Mouse (Mus musculus): ENCODE measurements around the gene Ptms. TPM values are rescaled to one million over a fixed set of nuclear protein-coding genes. Genes with fewer than 3 reads are reported as not detected.

Gene Ptms
- polyA plus RNA-seq (2015; fragmentation: Nextera tagmentation; extraction: Ambion mirVana) = 609 and 678 TPM in 2 replicates

DNA sequence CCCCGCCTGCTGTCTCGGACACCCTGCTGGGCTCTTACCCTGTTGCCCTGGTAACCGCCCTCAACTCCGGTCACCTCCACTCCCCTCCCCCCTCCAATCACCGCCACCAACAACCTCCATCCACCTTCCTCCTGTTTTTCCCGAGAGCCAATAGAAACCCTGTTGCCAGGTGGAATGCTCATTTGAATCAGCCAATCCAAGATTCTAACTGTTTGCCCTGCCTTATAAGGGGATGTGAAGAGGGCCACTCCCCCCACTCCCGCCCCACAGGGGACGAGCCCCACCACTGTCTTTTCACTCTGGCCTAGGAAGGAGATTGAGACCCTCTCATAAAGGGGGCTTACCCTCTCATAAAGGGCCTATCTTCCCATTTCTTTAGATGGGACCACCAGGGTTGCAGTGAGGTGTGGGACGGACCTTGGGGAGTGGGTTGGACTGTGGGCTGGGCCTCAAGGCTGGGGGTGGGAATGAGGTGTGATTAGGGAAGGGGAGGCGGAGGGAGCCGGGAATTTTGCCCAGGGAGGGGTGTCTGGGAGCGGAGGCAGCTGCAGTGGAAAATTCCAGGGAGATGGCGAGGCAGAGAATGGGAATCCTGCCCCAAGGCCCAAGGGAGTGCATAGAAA is at the start of gene Ptms:
TSS of gene Ptms (minus strand) at position 409 of the 623 bp plus-strand sequence.
- ATAC-seq = peak; percentile 90
- WGBS = 3% methylated on average over 13 of the region's 13 CpGs
- H3K4me2 ChIP-seq (ENCODE audit: low read length) = peak within 1 kb of the TSS; percentile 97

DNA sequence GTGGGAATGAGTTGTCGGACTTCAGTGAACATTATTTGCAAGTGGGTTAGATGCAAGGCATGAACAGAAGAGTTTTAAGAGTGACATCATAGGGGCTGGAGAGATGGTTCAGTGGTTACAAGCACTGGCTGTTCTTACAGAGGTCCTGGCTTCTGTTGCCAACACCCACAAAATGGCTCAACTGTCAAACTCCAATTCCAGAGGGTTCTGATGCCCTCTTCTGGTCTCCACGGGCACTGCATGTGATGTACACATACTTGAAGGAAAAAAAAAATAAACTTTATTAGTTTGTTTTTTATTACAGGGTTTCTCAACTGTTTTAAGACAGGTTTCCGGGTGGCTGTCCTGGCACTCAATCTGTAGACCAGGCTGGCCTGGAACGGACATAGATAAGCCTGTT is 47.9 kb upstream of the Ptms start:
- Histone ChIP-seq H3K27me3 (replicated peaks; ENCODE audit: control insufficient read depth, insufficient read depth, low read length) (no peaks in the 10 kb centered on the region), H3K4me2 (ENCODE audit: low read length) (no peak overlapping the region), H3K4me1 (ENCODE audit: control insufficient read depth, insufficient read depth, low read depth, low read length) (peaks cover 14% of the 10 kb centered on the region), H3K4me3 (ENCODE audit: low read length) (no peak overlapping the region), H3K27ac (ENCODE audit: low read depth, low read length) (no peak overlapping the region), H3K9me3 (ENCODE audit: control insufficient read depth, low read length) (no peaks in the 10 kb centered on the region), H3K36me3 (ENCODE audit: control insufficient read depth, insufficient read depth, low read length) (no peaks in the 10 kb centered on the region), H3K9ac (ENCODE audit: low read depth, low read length) (no peak overlapping the region)
- WGBS = 74% methylated on average over 4 of the region's 4 CpGs
- ATAC-seq = no peak

More for the DNA sequence above, at the start of gene Ptms:
- Histone ChIP-seq H3K36me3 (ENCODE audit: control insufficient read depth, insufficient read depth, low read length) (no peaks in the 10 kb centered on the region), H3K9ac (ENCODE audit: low read depth, low read length) (peak within 1 kb of the TSS; percentile 58), H3K27me3 (replicated peaks; ENCODE audit: control insufficient read depth, insufficient read depth, low read length) (no peaks in the 10 kb centered on the region), H3K9me3 (ENCODE audit: control insufficient read depth, low read length) (no peaks in the 10 kb centered on the region), H3K27ac (ENCODE audit: low read depth, low read length) (peak within 1 kb of the TSS; percentile 100), H3K4me3 (ENCODE audit: low read length) (peak within 1 kb of the TSS; percentile 38), H3K4me1 (ENCODE audit: control insufficient read depth, insufficient read depth, low read depth, low read length) (peaks cover 31% of the 10 kb centered on the region)

DNA sequence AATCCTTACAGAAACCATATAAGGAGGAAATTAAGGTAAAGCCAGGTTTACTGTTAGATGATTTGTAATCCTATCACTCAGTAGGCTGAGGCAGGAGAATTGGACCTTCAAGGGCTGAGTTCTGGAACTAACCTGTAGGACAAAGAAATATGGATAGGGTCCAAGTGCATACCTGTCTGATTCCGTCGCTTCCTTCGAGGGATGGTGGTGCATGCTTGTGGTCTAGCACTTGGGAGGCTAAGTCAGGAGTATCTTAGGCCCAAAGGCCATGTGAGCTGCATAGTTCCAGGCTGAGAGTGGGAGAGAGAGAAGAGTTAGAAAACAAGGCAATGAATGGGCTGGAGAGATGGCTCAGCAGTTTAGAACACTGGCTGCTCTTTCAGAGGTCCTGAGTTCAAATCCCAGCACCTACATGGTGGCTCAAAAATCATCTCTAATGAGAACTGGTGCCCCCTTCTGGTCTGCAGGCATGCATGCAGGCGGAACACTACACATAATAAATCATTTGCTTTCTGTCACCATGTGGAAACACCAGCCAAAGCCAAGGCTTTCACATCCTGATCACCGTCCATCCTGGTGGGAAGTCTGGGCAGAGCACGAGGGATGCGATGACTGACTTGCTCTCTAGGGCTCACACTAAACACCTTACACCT is 46.7 kb upstream of the Ptms start:
- Histone ChIP-seq H3K4me2 (ENCODE audit: low read length) (peak overlapping the region; percentile 96), H3K27me3 (replicated peaks; ENCODE audit: control insufficient read depth, insufficient read depth, low read length) (no peaks in the 10 kb centered on the region), H3K36me3 (ENCODE audit: control insufficient read depth, insufficient read depth, low read length) (no peaks in the 10 kb centered on the region; the same call in 1 of the 2 replicates), H3K4me3 (ENCODE audit: low read length) (peak overlapping the region; percentile 58; the same call in 1 of the 2 replicates), H3K9ac (ENCODE audit: low read depth, low read length) (no peak overlapping the region), H3K9me3 (ENCODE audit: control insufficient read depth, low read length) (no peaks in the 10 kb centered on the region), H3K4me1 (ENCODE audit: control insufficient read depth, insufficient read depth, low read depth, low read length) (peaks cover 14% of the 10 kb centered on the region), H3K27ac (ENCODE audit: low read depth, low read length) (no peak overlapping the region)
- WGBS = 97% methylated on average over 7 of the region's 7 CpGs
- ATAC-seq = no peak

DNA sequence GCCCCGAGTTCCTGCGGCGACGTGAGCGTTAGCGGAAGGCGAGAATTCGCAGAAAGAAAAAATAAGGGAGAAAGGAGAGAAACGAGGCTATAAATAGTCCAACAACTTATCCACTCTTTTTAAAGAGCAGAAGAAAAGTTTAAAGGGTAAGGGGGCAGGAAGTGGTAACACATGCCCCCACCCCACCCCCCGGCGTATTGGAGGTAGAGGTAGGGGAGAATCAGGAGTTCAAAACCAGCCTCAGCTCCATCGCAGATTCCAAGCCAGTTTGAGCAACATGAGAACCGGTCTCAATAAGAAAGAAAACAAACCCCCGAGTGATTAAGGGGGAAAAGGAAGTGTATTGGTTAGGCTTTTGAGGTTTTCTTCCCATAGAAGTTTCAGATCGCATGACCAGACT is 45.8 kb upstream of the Ptms start:
- 14% methylated on average over 15 of the region's 15 CpGs for WGBS
- Histone ChIP-seq H3K4me1 (ENCODE audit: control insufficient read depth, insufficient read depth, low read depth, low read length) (peaks cover 14% of the 10 kb centered on the region), H3K36me3 (ENCODE audit: control insufficient read depth, insufficient read depth, low read length) (peaks cover 2% of the 10 kb centered on the region; the same call in 1 of the 2 replicates), H3K9ac (ENCODE audit: low read depth, low read length) (peak overlapping the region; percentile 89), H3K27me3 (replicated peaks; ENCODE audit: control insufficient read depth, insufficient read depth, low read length) (no peaks in the 10 kb centered on the region), H3K9me3 (ENCODE audit: control insufficient read depth, low read length) (no peaks in the 10 kb centered on the region), H3K4me2 (ENCODE audit: low read length) (peak overlapping the region; percentile 96), H3K27ac (ENCODE audit: low read depth, low read length) (peak overlapping the region; percentile 92), H3K4me3 (ENCODE audit: low read length) (peak overlapping the region; percentile 58)
- ATAC-seq = 0 out of 2 replicates have a peak, but pooled peaks have one; percentile 1

DNA sequence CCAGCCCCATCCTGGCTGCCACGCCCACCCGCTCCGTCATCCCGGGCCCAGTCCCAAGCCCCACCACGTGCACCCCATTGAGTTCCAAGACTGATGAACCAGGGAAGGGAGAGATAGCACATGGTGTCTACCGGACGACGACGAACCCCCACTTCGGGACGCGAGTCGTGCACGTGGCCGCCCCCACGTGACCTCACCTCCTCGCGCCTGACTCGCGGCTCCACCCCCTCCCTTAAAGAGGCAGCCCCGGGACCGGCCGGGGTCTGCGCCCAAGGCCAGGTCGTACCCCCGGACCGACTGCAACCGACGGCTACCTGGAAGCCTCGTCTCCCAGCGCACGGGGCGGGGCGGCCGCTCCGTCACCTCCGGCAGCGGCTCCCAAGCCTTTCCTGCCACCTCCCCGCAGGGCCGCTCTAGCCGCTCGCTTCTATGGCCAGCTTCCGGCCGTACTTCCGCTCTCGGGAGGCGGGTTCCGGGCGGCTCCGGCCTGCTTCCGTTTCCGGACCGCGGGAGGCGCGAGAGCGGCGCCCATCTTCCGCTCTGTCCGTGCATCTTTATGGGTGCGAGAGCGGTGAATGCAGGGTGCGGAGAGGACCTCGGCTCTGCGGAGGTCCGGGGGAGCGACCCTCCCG is 45.3 kb upstream of the Ptms start, which contains the start of gene Cops7a:
TSS of gene Cops7a (minus strand) at position 451 of the 632 bp plus-strand sequence.
- Histone ChIP-seq H3K27ac (ENCODE audit: low read depth, low read length) (peak within 1 kb of the TSS; percentile 92), H3K9ac (ENCODE audit: low read depth, low read length) (peak within 1 kb of the TSS; percentile 89), H3K4me2 (ENCODE audit: low read length) (peak within 1 kb of the TSS; percentile 96), H3K9me3 (ENCODE audit: control insufficient read depth, low read length) (no peaks in the 10 kb centered on the region), H3K36me3 (ENCODE audit: control insufficient read depth, insufficient read depth, low read length) (peaks cover 2% of the 10 kb centered on the region; the same call in 1 of the 2 replicates), H3K4me1 (ENCODE audit: control insufficient read depth, insufficient read depth, low read depth, low read length) (peaks cover 14% of the 10 kb centered on the region), H3K4me3 (ENCODE audit: low read length) (peak within 1 kb of the TSS; percentile 58), H3K27me3 (replicated peaks; ENCODE audit: control insufficient read depth, insufficient read depth, low read length) (no peaks in the 10 kb centered on the region)
- under 1% methylated on average over 57 of the region's 68 CpGs for WGBS
- ATAC-seq = peak; percentile 97

DNA sequence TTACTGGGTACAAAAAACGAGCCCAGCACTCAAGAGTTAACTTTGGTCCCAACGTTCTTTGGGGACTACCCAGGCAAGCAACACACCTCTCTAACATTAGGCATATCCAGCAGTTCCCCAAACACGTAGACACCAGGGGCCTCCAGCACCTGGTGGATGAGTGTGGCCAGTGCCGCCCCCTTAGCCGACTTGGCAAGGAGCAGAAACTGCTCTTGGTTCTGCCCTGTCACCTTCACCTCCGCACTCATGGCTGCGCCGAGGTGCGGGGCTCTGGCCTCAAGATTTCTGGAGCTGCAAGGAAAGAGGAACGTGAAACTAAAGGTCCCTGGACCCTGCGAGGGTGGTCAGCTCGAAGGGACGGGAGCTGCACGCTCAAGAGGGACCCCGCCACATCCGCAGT is 44.7 kb upstream of the Ptms start:
- 44% methylated on average over 16 of the region's 16 CpGs for WGBS
- Histone ChIP-seq H3K9me3 (ENCODE audit: control insufficient read depth, low read length) (no peaks in the 10 kb centered on the region), H3K4me1 (ENCODE audit: control insufficient read depth, insufficient read depth, low read depth, low read length) (peaks cover 14% of the 10 kb centered on the region), H3K27ac (ENCODE audit: low read depth, low read length) (peak overlapping the region; percentile 92), H3K4me2 (ENCODE audit: low read length) (peak overlapping the region; percentile 96), H3K4me3 (ENCODE audit: low read length) (peak overlapping the region; percentile 58), H3K36me3 (ENCODE audit: control insufficient read depth, insufficient read depth, low read length) (peaks cover 6% of the 10 kb centered on the region), H3K9ac (ENCODE audit: low read depth, low read length) (peak overlapping the region; percentile 89), H3K27me3 (replicated peaks; ENCODE audit: control insufficient read depth, insufficient read depth, low read length) (no peaks in the 10 kb centered on the region)
- ATAC-seq = peak; percentile 24; the same call in 1 of the 2 replicates

DNA sequence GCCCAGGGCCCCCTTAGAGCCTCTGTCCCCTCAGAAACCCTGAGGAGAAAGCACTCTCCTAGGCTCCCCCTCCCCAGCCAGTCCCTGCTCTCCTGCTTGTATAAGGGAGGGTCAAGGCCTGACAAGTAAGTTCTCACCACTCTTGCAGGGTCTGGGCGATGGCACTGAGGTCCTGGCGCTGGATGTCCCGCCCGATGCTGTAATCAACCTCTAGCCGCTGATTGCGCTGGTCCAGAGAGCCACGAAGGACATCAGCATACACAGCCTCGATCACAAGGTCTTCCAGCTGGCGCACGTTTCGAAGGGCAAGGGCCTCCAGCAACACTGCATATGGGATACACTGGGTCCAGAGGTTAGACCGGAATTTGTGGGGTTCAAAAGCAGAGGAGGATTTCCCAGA is 41.1 kb upstream of the Ptms start:
- Histone ChIP-seq H3K36me3 (ENCODE audit: control insufficient read depth, insufficient read depth, low read length) (peaks cover 25% of the 10 kb centered on the region), H3K4me2 (ENCODE audit: low read length) (no peak overlapping the region), H3K27me3 (replicated peaks; ENCODE audit: control insufficient read depth, insufficient read depth, low read length) (no peaks in the 10 kb centered on the region), H3K4me3 (ENCODE audit: low read length) (no peak overlapping the region), H3K27ac (ENCODE audit: low read depth, low read length) (no peak overlapping the region), H3K9ac (ENCODE audit: low read depth, low read length) (no peak overlapping the region; the same call in 1 of the 2 replicates), H3K9me3 (ENCODE audit: control insufficient read depth, low read length) (no peaks in the 10 kb centered on the region), H3K4me1 (ENCODE audit: control insufficient read depth, insufficient read depth, low read depth, low read length) (peaks cover 8% of the 10 kb centered on the region)
- WGBS = 96% methylated on average over 12 of the region's 12 CpGs
- ATAC-seq = no peak

DNA sequence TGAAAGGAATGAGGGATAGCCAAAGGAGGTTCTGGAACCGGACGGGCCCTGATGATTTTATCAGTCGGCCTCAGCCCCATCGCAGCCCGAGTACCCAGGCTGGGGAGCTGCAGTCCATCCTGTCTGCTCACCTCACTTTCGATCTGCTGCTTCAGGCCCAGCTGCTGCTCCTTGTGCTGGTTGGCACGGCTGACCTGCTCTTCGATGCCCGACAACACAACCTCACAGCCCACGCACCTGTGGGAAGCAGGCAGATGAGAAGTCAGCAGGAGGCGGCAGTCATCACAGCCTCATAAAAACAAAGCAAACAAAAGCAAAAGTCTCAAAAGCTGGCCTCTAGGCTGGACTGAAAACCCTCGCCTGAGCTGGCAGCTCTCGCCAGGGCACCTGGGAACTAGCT is 40.1 kb upstream of the Ptms start:
- no peak for ATAC-seq
- H3K4me3 ChIP-seq (ENCODE audit: low read length) = no peak overlapping the region
- no peak overlapping the region for H3K9ac ChIP-seq (ENCODE audit: low read depth, low read length)
- peaks cover 8% of the 10 kb centered on the region for H3K4me1 ChIP-seq (ENCODE audit: control insufficient read depth, insufficient read depth, low read depth, low read length)
- H3K27me3 ChIP-seq (replicated peaks; ENCODE audit: control insufficient read depth, insufficient read depth, low read length) = no peaks in the 10 kb centered on the region
- no peak overlapping the region for H3K4me2 ChIP-seq (ENCODE audit: low read length)
- 92% methylated on average over 13 of the region's 13 CpGs for WGBS
- H3K36me3 ChIP-seq (ENCODE audit: control insufficient read depth, insufficient read depth, low read length) = peaks cover 25% of the 10 kb centered on the region
- H3K9me3 ChIP-seq (ENCODE audit: control insufficient read depth, low read length) = no peaks in the 10 kb centered on the region
- H3K27ac ChIP-seq (ENCODE audit: low read depth, low read length) = no peak overlapping the region

DNA sequence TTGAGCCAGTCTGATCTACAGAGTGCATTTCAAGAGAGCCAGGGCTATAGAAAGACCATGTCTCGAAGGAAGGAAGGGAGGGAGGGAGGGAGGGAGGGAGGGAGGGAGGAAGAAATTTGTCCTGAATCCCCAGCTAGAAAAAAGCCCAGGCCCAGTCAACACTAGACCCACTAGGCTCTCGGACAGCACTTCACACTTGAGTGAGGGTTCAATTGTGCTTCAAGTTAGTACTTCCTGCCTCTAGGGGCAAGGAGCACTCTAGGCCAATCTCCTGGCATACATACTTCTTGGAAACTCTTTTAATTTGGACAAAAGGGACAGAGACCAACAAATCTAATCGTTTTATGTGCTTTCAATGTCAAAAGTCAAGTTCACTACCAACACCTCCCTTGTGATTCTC is 38.2 kb upstream of the Ptms start:
- ATAC-seq = no peak

More for the DNA sequence above, 38.2 kb upstream of the Ptms start:
- Histone ChIP-seq H3K36me3 (ENCODE audit: control insufficient read depth, insufficient read depth, low read length) (peaks cover 25% of the 10 kb centered on the region), H3K4me3 (ENCODE audit: low read length) (no peak overlapping the region), H3K4me2 (ENCODE audit: low read length) (no peak overlapping the region), H3K27ac (ENCODE audit: low read depth, low read length) (no peak overlapping the region), H3K9ac (ENCODE audit: low read depth, low read length) (no peak overlapping the region), H3K27me3 (replicated peaks; ENCODE audit: control insufficient read depth, insufficient read depth, low read length) (no peaks in the 10 kb centered on the region), H3K9me3 (ENCODE audit: control insufficient read depth, low read length) (no peaks in the 10 kb centered on the region), H3K4me1 (ENCODE audit: control insufficient read depth, insufficient read depth, low read depth, low read length) (no peaks in the 10 kb centered on the region)
- 87% methylated on average over 3 of the region's 3 CpGs for WGBS
